Mouse (Mus musculus) olfactory bulb, adult 2 months (tissue): ENCODE measurements around the gene Gsc.

Experiments used
- CTCF ChIP-seq: fragments of 200-500 bp; IDR thresholded peaks from 2 replicates; pipeline ENCODE4 v1.5.1; 2012; ENCODE audit warnings: low read depth, mild to moderate bottlenecking, low read length, moderate library complexity; ENCODE audit not compliant: insufficient read depth
- POLR2A ChIP-seq: fragments of 200-500 bp; IDR thresholded peaks from 2 replicates; pipeline ENCODE4 v1.6.1; 2012; ENCODE audit warnings: mild to moderate bottlenecking, low read depth, low read length, moderate library complexity; ENCODE audit not compliant: insufficient read depth

DNA sequence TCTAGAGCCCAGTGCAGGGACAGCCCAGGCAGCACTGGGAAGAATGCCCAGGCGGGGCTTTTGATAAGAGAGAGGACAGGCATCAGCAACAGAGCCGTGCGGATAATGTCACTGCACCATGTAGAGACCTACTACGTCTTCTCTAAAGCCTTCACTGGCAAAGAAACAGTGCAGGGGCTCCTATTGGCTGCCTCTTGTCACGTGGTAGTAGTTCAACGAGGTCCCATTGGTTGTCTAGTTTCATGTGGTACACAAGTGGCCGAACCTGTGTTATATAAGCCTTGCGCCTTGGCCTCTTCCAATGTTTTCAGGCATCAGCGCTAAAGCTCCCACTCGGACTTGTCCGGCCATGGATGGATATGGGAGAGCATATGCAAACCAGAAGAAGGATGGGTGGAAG, 29.4 kb downstream of the Gsc start:
- TF ChIP-seq CTCF, result no peak
- TF ChIP-seq POLR2A, result no peak
